Mouse (Mus musculus) cortical plate, adult 2 months (tissue): ENCODE results near the gene Krtap3-1. TPM values are rescaled to one million over a fixed set of nuclear protein-coding genes. Genes with fewer than 3 reads are reported as not detected.
A peak's percentile ranks its signal among the peaks of the same experiment; 100 is the strongest.

Experiments used
- H3K27ac ChIP-seq: fragments of 200-500 bp; 2 replicates; pipeline ENCODE4 v1.5.1; 2012; ENCODE audit warnings: low read length, control low read depth, inconsistent platforms; ENCODE audit not compliant: insufficient read depth
- H3K4me1 ChIP-seq: fragments of 200-500 bp; 2 replicates; pipeline ENCODE4 v1.6.1; 2011; ENCODE audit warnings: low read length; ENCODE audit not compliant: control insufficient read depth, insufficient read depth
- H3K4me3 ChIP-seq: fragments of 200-500 bp; 2 replicates; pipeline ENCODE4 v1.5.1; 2011; ENCODE audit warnings: mild to moderate bottlenecking, low read length, control low read depth; ENCODE audit not compliant: insufficient read depth
- CTCF ChIP-seq: fragments of 200-500 bp; IDR thresholded peaks from 2 replicates; pipeline ENCODE4 v1.5.1; 2011; ENCODE audit warnings: mild to moderate bottlenecking, control low read depth, low read length; ENCODE audit not compliant: insufficient read depth; ENCODE audit errors: extremely low read depth
- POLR2A ChIP-seq: fragments of 200-500 bp; IDR thresholded peaks from 2 replicates; pipeline ENCODE4 v1.6.1; 2011; ENCODE audit warnings: mild to moderate bottlenecking, low read length, control low read depth; ENCODE audit not compliant: insufficient read depth; ENCODE audit errors: extremely low read depth
- polyA plus RNA-seq: library from polyadenylated mRNA; depleted of rRNA; stranded (reverse); fragments of >200 nt; gene quantifications from 2 replicates; pipeline ENCODE4 v1.2.3, GENCODE M21; 2012

The Krtap3-1 gene
- polyA plus RNA-seq, 1 experiment = not detected

DNA sequence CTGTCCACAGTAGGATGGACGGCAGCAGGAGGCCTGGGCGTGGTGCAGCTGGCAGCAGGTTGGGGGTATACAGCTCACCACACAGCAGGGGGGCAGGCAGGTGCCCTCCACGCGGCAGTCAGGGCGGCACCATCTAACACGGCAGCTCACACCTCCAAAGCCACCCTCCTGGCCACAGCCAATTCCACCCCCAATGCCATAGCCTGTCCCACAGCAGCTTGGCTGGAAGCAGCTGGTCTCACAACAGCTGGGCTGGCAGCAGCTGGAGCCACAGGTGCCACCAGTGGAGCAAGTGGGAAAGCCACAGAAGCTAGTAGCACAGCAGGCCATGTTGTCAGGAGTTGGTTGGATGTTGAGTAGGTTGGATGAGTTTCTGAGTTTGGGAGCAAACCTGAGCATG lies 14.2 kb upstream of the Krtap3-1 start, which contains the start of gene Krtap1-5:
Gene Krtap1-5 (minus strand): TSS at position 381 of the 400 bp plus-strand sequence.
- TF ChIP-seq CTCF = no peak
- TF ChIP-seq POLR2A = no peak
- H3K4me3 ChIP-seq = no peak within 1 kb of the TSS

DNA sequence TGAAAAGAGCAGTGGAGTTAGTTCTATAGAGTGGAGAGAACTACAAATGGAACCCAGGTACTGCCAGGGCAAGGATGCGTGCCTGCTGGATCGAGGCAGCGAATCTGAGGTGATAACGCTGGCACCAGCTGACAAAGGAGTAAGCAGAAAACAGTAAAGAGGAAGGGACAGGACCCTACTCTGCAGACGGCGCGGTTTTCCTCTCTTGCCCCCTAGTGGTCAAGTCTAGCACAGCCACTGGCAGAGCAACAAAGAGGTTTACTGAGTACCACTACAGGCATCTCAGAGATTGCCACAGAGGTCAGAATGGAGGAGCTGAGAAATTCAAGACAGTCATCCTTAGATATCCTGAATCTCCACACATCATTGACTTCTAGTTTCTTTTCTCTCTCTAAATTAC lies 7.7 kb upstream of the Krtap3-1 start:
- Histone ChIP-seq H3K4me3 (no peak overlapping the region), H3K4me1 (no peaks in the 10 kb centered on the region), H3K27ac (no peak overlapping the region)
- TF ChIP-seq POLR2A (no peak), CTCF (peak; percentile 62)

More for the DNA sequence above, 14.2 kb upstream of the Krtap3-1 start, which contains the start of gene Krtap1-5:
- Histone ChIP-seq H3K4me1 (no peaks in the 10 kb centered on the region), H3K27ac (no peak within 1 kb of the TSS)

DNA sequence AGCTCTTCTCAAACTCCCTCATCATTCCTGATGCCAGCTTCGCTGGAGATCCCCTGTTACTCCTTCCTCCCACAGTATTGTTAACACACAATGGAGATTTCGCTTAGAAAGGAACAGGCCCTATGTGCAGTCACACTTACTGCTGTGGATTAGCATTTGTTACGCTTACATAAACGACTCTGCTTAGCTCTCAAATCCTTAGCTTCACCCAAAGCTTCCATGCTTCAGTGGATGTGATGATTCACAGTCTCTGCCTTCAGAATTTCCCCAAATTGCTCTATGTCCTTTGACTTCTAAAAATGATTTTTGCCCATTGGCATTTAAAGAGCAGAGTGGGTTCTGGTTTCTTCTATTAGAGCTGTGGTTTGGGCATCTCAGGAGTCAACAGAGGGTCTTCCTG lies 6.7 kb upstream of the Krtap3-1 start:
- no peaks in the 10 kb centered on the region for H3K4me1 ChIP-seq
- no peak overlapping the region for H3K4me3 ChIP-seq
- TF ChIP-seq POLR2A = no peak
- no peak overlapping the region for H3K27ac ChIP-seq

DNA sequence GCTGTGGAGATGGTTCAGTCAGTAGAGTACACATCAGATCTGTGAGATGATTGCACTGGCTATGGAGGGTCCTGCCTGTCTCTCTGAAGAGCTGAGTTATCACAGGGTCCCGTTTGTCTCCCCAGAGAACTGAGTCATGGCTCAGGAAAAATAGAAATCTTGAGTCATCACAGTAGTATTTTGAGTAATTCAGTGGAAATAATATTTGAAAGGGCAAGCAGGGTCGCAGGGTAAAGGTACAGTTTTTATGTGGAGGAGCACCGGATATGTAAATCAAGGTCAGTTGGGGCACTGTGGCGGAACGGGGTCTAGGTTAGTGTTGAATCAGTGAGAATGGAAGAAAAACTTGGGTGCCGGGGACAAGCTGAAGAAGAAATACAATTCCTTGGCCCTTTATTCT lies 3.9 kb downstream of the Krtap3-1 start:
- H3K4me3 ChIP-seq = no peak overlapping the region
- no peak for TF ChIP-seq POLR2A
- no peak for TF ChIP-seq CTCF

DNA sequence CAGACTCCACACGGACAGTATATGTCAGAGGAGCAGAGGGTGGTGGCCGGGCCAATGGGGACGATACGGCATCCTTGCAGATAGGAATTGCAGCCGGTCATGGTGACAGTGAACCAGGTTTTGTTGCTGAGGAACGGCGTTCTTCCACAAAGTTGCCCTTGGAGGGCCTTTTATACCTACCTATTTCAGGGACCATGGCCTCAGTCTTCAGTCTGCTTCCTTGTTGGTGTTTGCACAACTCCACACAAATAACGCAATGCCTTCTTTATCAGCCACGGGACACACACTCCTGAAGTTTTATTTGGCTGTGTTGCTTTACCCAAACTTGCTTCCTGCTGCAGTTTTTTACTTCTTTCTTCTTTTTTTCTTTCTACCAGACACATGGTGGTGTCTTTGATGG lies 7.1 kb downstream of the Krtap3-1 start, which contains the start of gene Gm11939:
Gene Gm11939 (minus strand): TSS at position 101 of the 400 bp plus-strand sequence.
- H3K27ac ChIP-seq = no peak within 1 kb of the TSS
- TF ChIP-seq POLR2A = no peak
- TF ChIP-seq CTCF = no peak
- no peaks in the 10 kb centered on the region; the same call in 1 of the 2 replicates for H3K4me1 ChIP-seq
- no peak within 1 kb of the TSS for H3K4me3 ChIP-seq

More for the DNA sequence above, 3.9 kb downstream of the Krtap3-1 start:
- Histone ChIP-seq H3K4me1 (no peaks in the 10 kb centered on the region; the same call in 1 of the 2 replicates), H3K27ac (no peak overlapping the region)

DNA sequence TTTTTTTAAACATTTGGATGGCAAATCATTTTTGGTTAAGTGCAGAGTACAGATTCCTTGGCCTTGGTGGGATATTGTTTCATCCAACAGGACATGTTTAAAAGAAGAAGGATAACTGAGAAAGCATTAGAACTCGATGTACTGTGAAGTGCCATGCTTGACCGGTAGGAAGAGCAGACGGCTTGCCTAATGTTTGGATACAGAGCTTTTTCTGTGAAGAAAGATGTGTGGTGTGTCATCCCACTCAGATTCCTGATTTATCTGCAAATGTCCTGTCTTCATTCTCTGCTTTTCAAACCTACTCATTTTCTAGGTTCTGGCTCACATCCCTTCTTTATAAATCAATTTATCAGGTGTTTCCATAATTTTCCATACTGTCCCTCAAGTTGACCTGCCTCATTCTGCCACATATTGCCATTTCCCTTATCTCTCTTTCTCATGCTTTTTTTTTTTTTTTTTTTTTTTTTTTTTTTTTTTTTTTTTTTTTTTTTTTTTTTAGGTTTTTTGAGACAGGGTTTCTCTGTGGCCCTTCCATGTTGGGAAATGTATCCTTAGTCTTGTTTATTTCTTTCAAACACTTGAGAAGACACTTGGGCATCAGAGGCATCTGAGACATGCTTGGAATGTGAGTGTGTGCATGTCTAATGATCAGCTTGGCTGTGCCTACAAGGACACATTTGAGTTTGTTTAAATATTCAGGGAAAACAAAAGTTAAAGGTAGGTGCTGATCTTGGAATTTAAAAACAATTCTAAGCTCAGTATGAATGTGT lies 8.3 kb downstream of the Krtap3-1 start:
- Histone ChIP-seq H3K4me3 (no peak overlapping the region), H3K27ac (no peak overlapping the region), H3K4me1 (no peaks in the 10 kb centered on the region; the same call in 1 of the 2 replicates)
- TF ChIP-seq POLR2A = no peak
- no peak for TF ChIP-seq CTCF

DNA sequence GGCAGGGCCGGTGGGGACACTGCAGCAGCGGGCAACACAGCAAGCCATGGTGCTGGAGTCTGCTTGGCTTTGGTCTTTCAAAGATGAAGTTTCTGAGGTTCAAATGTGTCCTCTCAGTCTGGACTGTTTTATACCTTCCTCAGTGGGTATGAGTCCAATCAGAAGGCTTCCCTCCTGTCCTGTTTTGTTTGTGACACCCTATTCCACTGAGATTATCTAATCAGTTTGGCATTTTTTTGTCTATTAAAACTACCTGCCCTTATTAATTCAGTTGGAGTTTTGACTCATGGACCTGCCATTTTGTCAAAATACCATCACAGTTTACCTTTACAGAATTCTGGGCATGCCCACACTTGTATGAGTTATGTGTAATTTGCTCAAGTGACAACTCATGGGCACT lies 9.7 kb downstream of the Krtap3-1 start, which contains the start of gene Krtap3-2:
Gene Krtap3-2 (minus strand): TSS at position 101 of the 400 bp plus-strand sequence.
- Histone ChIP-seq H3K4me1 (no peaks in the 10 kb centered on the region; the same call in 1 of the 2 replicates), H3K4me3 (no peak within 1 kb of the TSS), H3K27ac (no peak within 1 kb of the TSS)
- TF ChIP-seq CTCF (no peak), POLR2A (no peak)

DNA sequence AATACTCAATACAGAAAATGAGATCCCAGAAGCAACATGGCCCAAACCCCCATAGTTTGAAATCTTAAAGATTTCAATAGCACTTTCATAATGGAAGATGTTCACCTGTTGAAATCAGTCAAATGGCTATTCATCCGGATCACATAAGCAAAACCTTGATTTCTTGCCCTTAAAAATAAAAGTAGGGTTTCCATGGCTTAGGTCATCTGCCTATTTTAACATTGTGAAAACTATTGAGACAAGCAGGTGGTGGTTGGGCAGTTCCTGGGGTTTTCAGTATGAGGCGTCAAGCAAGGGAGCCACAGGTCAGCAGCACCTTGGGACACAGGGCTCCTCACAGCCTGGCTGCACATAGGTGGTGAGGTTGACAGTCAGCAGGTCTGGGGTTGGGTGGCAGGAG lies 10.2 kb downstream of the Krtap3-1 start:
- TF ChIP-seq CTCF (no peak), POLR2A (no peak)
- Histone ChIP-seq H3K4me1 (no peaks in the 10 kb centered on the region; the same call in 1 of the 2 replicates), H3K27ac (no peak overlapping the region), H3K4me3 (no peak overlapping the region)

DNA sequence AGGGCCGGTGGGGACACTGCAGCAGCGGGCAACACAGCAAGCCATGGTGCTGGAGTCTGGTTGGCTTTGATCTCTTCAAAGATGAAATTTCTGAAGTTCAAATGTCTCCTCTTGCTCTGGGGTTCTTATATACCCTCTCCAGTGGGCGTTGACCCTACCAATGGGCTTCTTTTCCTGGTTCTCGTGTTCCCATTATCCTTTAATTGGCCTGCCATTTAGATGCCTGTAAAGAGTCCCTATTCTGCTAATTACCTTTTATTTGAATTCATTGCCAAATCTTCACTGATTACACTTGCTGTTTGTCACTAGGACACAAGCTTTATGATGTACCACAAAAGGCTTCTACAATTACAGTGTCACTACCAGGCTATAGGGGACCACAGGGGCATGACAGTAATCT lies 15.7 kb downstream of the Krtap3-1 start, which contains the start of gene Krtap3-3:
Gene Krtap3-3 (minus strand): TSS at position 101 of the 400 bp plus-strand sequence.
- H3K27ac ChIP-seq = no peak within 1 kb of the TSS
- no peak within 1 kb of the TSS for H3K4me3 ChIP-seq
- TF ChIP-seq POLR2A (no peak), CTCF (no peak)
- H3K4me1 ChIP-seq = no peaks in the 10 kb centered on the region

DNA sequence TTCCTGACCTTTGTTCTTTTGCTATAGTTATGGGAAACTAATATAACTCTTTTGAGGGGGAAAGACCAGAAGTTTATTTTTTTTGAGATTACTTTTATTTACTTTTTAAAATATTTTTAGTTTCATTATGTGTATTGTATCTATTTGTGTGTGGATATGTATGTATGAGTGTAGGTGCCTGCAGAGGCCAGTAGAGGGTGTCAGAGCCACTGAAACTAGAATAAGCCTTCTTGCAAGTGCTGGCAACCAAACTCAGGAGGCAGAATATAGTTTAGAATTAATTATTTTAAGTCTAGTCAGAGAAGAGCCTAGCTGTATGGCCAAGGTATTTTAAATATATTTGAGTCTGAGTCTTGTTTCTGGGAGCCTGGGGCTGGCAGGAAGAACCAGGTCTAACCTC lies 18.5 kb downstream of the Krtap3-1 start:
- Histone ChIP-seq H3K27ac (no peak overlapping the region), H3K4me1 (no peaks in the 10 kb centered on the region), H3K4me3 (no peak overlapping the region)
- no peak for TF ChIP-seq CTCF
- TF ChIP-seq POLR2A = no peak
